14 mouse cellular contexts compared by ENCODE assay signal in genomic region chr5:92498225-92498624, GRCm38 (mm10). TPM values are rescaled to one million over a fixed set of nuclear protein-coding genes. Genes with fewer than 3 reads are reported as not detected.
DNase-seq lines count a peak whose midpoint lies in the region; ATAC-seq and TF ChIP-seq lines count a peak whose summit lies in the region.
"Had no signal": no experiment of that assay in that cellular context is flagged by ENCODE, and none has a peak within 500 bp of the region (broad histone marks: within the 10 kb centered on the region; RNA-seq: fewer than 3 reads in every experiment).

No protein-coding gene starts in this region.

- TF ChIP-seq EP300 in heart, adult 2 months (IDR thresholded peaks at IDR 0.05; ENCODE audit: insufficient read depth, low read depth, low read length), result no peak

- H3K4me2 ChIP-seq in heart, embryonic 11.5 days, result no peak overlapping the region
- H3K4me2 ChIP-seq in midbrain, embryonic 13.5 days (replicated peaks), result no peak overlapping the region
- no peak overlapping the region for H3K4me2 ChIP-seq in hindbrain, embryonic 13.5 days
- no peak overlapping the region for H3K4me2 ChIP-seq in stomach, embryonic 14.5 days (replicated peaks; ENCODE audit: low read depth, low read length)
- H3K4me2 ChIP-seq: limb, embryonic 13.5 days had no signal

- no peaks in the 10 kb centered on the region for H3K27me3 ChIP-seq in heart, adult 2 months (ENCODE audit: control insufficient read depth, insufficient read depth, low read length)
- H3K27me3 ChIP-seq in heart, embryonic 11.5 days (ENCODE audit: control insufficient read depth, insufficient read depth, low read length), result no peaks in the 10 kb centered on the region
- H3K27me3 ChIP-seq in midbrain, embryonic 13.5 days, result no peaks in the 10 kb centered on the region
- no peaks in the 10 kb centered on the region for H3K27me3 ChIP-seq in midbrain, embryonic 10.5 days (ENCODE audit: low read depth, poor library complexity, severe bottlenecking)
- no peaks in the 10 kb centered on the region for H3K27me3 ChIP-seq in hindbrain, embryonic 13.5 days
- H3K27me3 ChIP-seq in stomach, embryonic 14.5 days (ENCODE audit: control insufficient read depth, insufficient read depth, low read length), result no peaks in the 10 kb centered on the region
- H3K27me3 ChIP-seq: CH12.LX; limb, embryonic 13.5 days had no signal

- WGBS in heart, adult 2 months, result 49% methylated on average over 3 of the region's 3 CpGs
- 77% methylated on average over 3 of the region's 3 CpGs for WGBS in heart, embryonic 11.5 days (ENCODE audit: insufficient replicate concordance)
- WGBS in midbrain, embryonic 13.5 days, result 87% methylated on average over 3 of the region's 3 CpGs
- 81% methylated on average over 3 of the region's 3 CpGs for WGBS in midbrain, embryonic 10.5 days
- WGBS in hindbrain, embryonic 13.5 days, result 93% methylated on average over 3 of the region's 3 CpGs
- 51% methylated on average over 3 of the region's 3 CpGs for WGBS in stomach, embryonic 14.5 days

- H3K9ac ChIP-seq in heart, adult 2 months (ENCODE audit: low read depth, low read length), result no peak overlapping the region
- no peak overlapping the region for H3K9ac ChIP-seq in heart, embryonic 11.5 days (ENCODE audit: low read depth, low read length)
- no peak overlapping the region for H3K9ac ChIP-seq in midbrain, embryonic 13.5 days (replicated peaks)
- H3K9ac ChIP-seq in hindbrain, embryonic 13.5 days, result no peak overlapping the region
- H3K9ac ChIP-seq in stomach, embryonic 14.5 days (replicated peaks; ENCODE audit: low read depth, low read length), result no peak overlapping the region
- H3K9ac ChIP-seq: limb, embryonic 13.5 days had no signal

- no peak for ATAC-seq in heart, embryonic 11.5 days (replicated peaks; ENCODE audit: insufficient number of reproducible peaks, low FRiP score, low TSS enrichment)
- peak; percentile 24; the same call in 1 of the 2 replicates for ATAC-seq in midbrain, embryonic 13.5 days
- ATAC-seq in hindbrain, embryonic 13.5 days (ENCODE audit: low FRiP score), result peak; percentile 13; the same call in 1 of the 2 replicates
- peak; percentile 24; the same call in 1 of the 2 replicates for ATAC-seq in stomach, embryonic 14.5 days (ENCODE audit: insufficient number of reproducible peaks, insufficient read depth, low FRiP score, low read depth)
- no peak for ATAC-seq in erythroblast, adult 5-6 weeks (replicated peaks; ENCODE audit: low FRiP score, poor library complexity, severe bottlenecking)

- H3K4me3 ChIP-seq in heart, adult 2 months, result no peak overlapping the region
- H3K4me3 ChIP-seq in heart, embryonic 11.5 days (ENCODE audit: low read depth, low read length), result no peak overlapping the region
- H3K4me3 ChIP-seq in midbrain, embryonic 13.5 days (replicated peaks), result no peak overlapping the region
- no peak overlapping the region for H3K4me3 ChIP-seq in midbrain, embryonic 10.5 days
- no peak overlapping the region for H3K4me3 ChIP-seq in hindbrain, embryonic 13.5 days
- no peak overlapping the region for H3K4me3 ChIP-seq in stomach, embryonic 14.5 days (ENCODE audit: low read depth, low read length)
- H3K4me3 ChIP-seq: limb, embryonic 13.5 days; myocyte had no signal

- H3K9me3 ChIP-seq in heart, embryonic 11.5 days (replicated peaks; ENCODE audit: control insufficient read depth, low read length), result no peaks in the 10 kb centered on the region
- no peaks in the 10 kb centered on the region for H3K9me3 ChIP-seq in midbrain, embryonic 13.5 days
- H3K9me3 ChIP-seq in midbrain, embryonic 10.5 days (replicated peaks), result no peaks in the 10 kb centered on the region
- no peaks in the 10 kb centered on the region for H3K9me3 ChIP-seq in hindbrain, embryonic 13.5 days
- H3K9me3 ChIP-seq in stomach, embryonic 14.5 days (ENCODE audit: control insufficient read depth, low read depth, low read length), result no peaks in the 10 kb centered on the region
- H3K9me3 ChIP-seq: limb, embryonic 13.5 days had no signal

- H3K36me3 ChIP-seq in heart, adult 2 months (ENCODE audit: control insufficient read depth, insufficient read depth, low read length), result peaks cover 30% of the 10 kb centered on the region
- no peaks in the 10 kb centered on the region for H3K36me3 ChIP-seq in heart, embryonic 11.5 days (ENCODE audit: control insufficient read depth, insufficient read depth, low read length)
- H3K36me3 ChIP-seq in midbrain, embryonic 13.5 days, result no peaks in the 10 kb centered on the region
- 0 out of 2 replicates have a peak, but pooled peaks cover 3% of the 10 kb centered on the region for H3K36me3 ChIP-seq in midbrain, embryonic 10.5 days
- H3K36me3 ChIP-seq in hindbrain, embryonic 13.5 days, result no peaks in the 10 kb centered on the region
- no peaks in the 10 kb centered on the region for H3K36me3 ChIP-seq in stomach, embryonic 14.5 days (ENCODE audit: control insufficient read depth, insufficient read depth, low read length)
- H3K36me3 ChIP-seq: limb, embryonic 13.5 days had no signal

- intact Hi-C loops in heart, adult 2 months (cut with DNase I), result no loop called here

- peaks cover 22% of the 10 kb centered on the region for H3K4me1 ChIP-seq in heart, adult 2 months (ENCODE audit: control insufficient read depth, insufficient read depth, low read length)
- H3K4me1 ChIP-seq in heart, embryonic 11.5 days (ENCODE audit: control insufficient read depth, insufficient read depth, low read length), result peaks cover 38% of the 10 kb centered on the region
- H3K4me1 ChIP-seq in midbrain, embryonic 13.5 days (replicated peaks), result peaks cover 51% of the 10 kb centered on the region
- H3K4me1 ChIP-seq in midbrain, embryonic 10.5 days, result peaks cover 34% of the 10 kb centered on the region
- peaks cover 60% of the 10 kb centered on the region for H3K4me1 ChIP-seq in hindbrain, embryonic 13.5 days (replicated peaks)
- H3K4me1 ChIP-seq in stomach, embryonic 14.5 days (ENCODE audit: control insufficient read depth, insufficient read depth, low read length), result peaks cover 36% of the 10 kb centered on the region

- peaks cover 6% of the 10 kb centered on the region for H3K79me2 ChIP-seq in heart, adult 2 months (replicated peaks; ENCODE audit: control insufficient read depth, insufficient read depth, low read length)

- peak in 1 of 2 experiments; percentile 19 for DNase-seq in heart, adult 2 months
- no peak for DNase-seq in midbrain, embryonic 10.5 days (ENCODE audit: low spot score)
- no peak for DNase-seq in urinary bladder, postnatal 4 days (ENCODE audit: low spot score in 2 of 2)
- DNase-seq: thymus, postnatal 36 days had no signal

- no peak for TF ChIP-seq CTCF in heart, adult 2 months (IDR thresholded peaks at IDR 0.05)

- peak overlapping the region; percentile 34 for H3K27ac ChIP-seq in heart, adult 2 months
- no peak overlapping the region for H3K27ac ChIP-seq in heart, embryonic 11.5 days (ENCODE audit: low read depth, low read length)
- no peak overlapping the region for H3K27ac ChIP-seq in midbrain, embryonic 13.5 days
- no peak overlapping the region for H3K27ac ChIP-seq in midbrain, embryonic 10.5 days (replicated peaks)
- H3K27ac ChIP-seq in hindbrain, embryonic 13.5 days, result peak overlapping the region; percentile 66; the same call in 1 of the 2 replicates
- peak overlapping the region; percentile 56; the same call in 1 of the 2 replicates for H3K27ac ChIP-seq in stomach, embryonic 14.5 days (ENCODE audit: low read length)
- H3K27ac ChIP-seq: limb, embryonic 13.5 days had no signal

- no peak for TF ChIP-seq POLR2A in heart, adult 2 months (IDR thresholded peaks at IDR 0.05; ENCODE audit: insufficient read depth, low read depth, low read length)

RNA-seq across cellular contexts. Expression of gene Scarb2, which starts 8.4 kb away (rescaled TPM):
- total RNA-seq in heart, adult 2 months (2021), result 10 to 100 TPM; 76.7 to 85.9 TPM
- 38.5 and 74.6 TPM in 2 replicates for polyA plus RNA-seq in heart, adult 2 months (2012; rRNA removed)
- polyA plus RNA-seq in heart, embryonic 11.5 days (2014; fragmentation: Nextera tagmentation; extraction: Ambion mirVana), result 11.8 and 12.0 TPM in 2 replicates
- polyA plus RNA-seq in midbrain, embryonic 13.5 days (2015; fragmentation: Nextera tagmentation; extraction: Ambion mirVana), result 21.0 and 21.8 TPM in 2 replicates
- 9.3 and 11.8 TPM in 2 replicates for polyA plus RNA-seq in midbrain, embryonic 10.5 days (2016; fragmentation: Nextera tagmentation; extraction: Ambion mirVana)
- polyA plus RNA-seq in hindbrain, embryonic 13.5 days (2015; fragmentation: Nextera tagmentation; extraction: Ambion mirVana), result 20.5 and 20.7 TPM in 2 replicates
- polyA plus RNA-seq in stomach, embryonic 14.5 days (2014; fragmentation: Nextera tagmentation; extraction: Ambion mirVana), result 13.0 and 13.1 TPM in 2 replicates
- 7.9 and 10.7 TPM in 2 replicates for total RNA-seq in erythroblast, adult 5-6 weeks (2015; ENCODE audit: low replicate concordance)
- total RNA-seq in erythroblast, adult 5-6 weeks (2017; ENCODE audit: low replicate concordance), result 12.0 and 15.9 TPM in 2 replicates

RNA-seq across cellular contexts. Expression of gene Fam47e, which starts 56.6 kb away (rescaled TPM):
- not detected for total RNA-seq in heart, adult 2 months (2021)
- 0.23 TPM in 1 of 2 replicates, not detected in the other for polyA plus RNA-seq in heart, adult 2 months (2012; rRNA removed)
- not detected in 2 replicates for polyA plus RNA-seq in heart, embryonic 11.5 days (2014; fragmentation: Nextera tagmentation; extraction: Ambion mirVana)
- not detected in 2 replicates for polyA plus RNA-seq in midbrain, embryonic 13.5 days (2015; fragmentation: Nextera tagmentation; extraction: Ambion mirVana)
- polyA plus RNA-seq in midbrain, embryonic 10.5 days (2016; fragmentation: Nextera tagmentation; extraction: Ambion mirVana), result not detected in 2 replicates
- 0.28 and 1.1 TPM in 2 replicates for polyA plus RNA-seq in hindbrain, embryonic 13.5 days (2015; fragmentation: Nextera tagmentation; extraction: Ambion mirVana)
- 0.62 TPM in 1 of 2 replicates, not detected in the other for polyA plus RNA-seq in stomach, embryonic 14.5 days (2014; fragmentation: Nextera tagmentation; extraction: Ambion mirVana)
- not detected in 2 replicates for total RNA-seq in erythroblast, adult 5-6 weeks (2015; ENCODE audit: low replicate concordance)
- not detected in 2 replicates for total RNA-seq in erythroblast, adult 5-6 weeks (2017; ENCODE audit: low replicate concordance)
- total RNA-seq: adrenal gland, postnatal 14 days; CH12.LX; gastrocnemius, postnatal 14 days had no signal
- polyA plus RNA-seq: limb, embryonic 13.5 days; myocyte had no signal

Comparison
In these comparisons a context has a peak if more than half of its experiments do, and no peak if none do; other contexts are left out.
1. H3K27ac ChIP-seq: peak in heart, adult 2 months (single experiment), hindbrain, embryonic 13.5 days (single experiment) and stomach, embryonic 14.5 days (single experiment); none in heart, embryonic 11.5 days (single experiment), midbrain, embryonic 13.5 days (single experiment) and midbrain, embryonic 10.5 days (single experiment).
2. ATAC-seq: peak in midbrain, embryonic 13.5 days (single experiment), hindbrain, embryonic 13.5 days (single experiment) and stomach, embryonic 14.5 days (single experiment); none in heart, embryonic 11.5 days (single experiment) and erythroblast, adult 5-6 weeks (single experiment).